In the genomic region with DNA sequence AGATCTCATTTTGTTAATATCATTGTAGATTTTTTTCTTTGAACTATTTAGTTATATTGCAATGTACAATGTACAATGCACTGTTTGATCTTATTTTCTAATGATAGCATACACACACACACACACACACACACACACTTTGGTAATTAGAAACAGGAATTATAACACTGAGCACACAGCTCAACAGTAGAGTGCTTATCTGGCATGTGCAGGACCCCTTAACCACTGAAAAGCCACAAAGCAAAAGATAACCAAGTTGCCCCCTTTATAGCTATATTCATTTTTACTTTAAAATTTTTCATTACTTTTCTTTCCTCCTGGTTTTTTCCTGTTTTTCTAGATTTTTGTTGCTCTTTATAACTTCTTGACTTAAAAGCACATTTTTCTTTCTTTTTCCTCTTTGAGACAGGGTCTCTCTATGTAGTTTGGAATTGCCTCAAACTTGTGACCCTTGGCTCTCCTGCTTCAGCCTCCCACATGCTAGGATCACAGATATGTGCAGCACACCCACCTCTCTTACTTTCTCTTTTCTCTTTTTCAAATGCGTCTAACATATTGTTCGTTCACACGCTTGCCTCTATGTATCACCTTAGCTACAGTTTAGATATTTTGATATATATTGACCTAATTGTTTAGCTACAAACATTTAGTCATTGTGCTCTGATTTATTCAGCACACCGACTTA, we compare ENCODE assay signal across 26 mouse cellular contexts. TPM values are rescaled to one million over a fixed set of nuclear protein-coding genes. Genes with fewer than 3 reads are reported as not detected.
A peak's percentile ranks its signal among the peaks of the same experiment; 100 is the strongest.
DNase-seq lines count a peak whose midpoint lies in the region; ATAC-seq and TF ChIP-seq lines count a peak whose summit lies in the region.
"Had no signal": no experiment of that assay in that cellular context is flagged by ENCODE, and none has a peak within 500 bp of the region (broad histone marks: within the 10 kb centered on the region; RNA-seq: fewer than 3 reads in every experiment).

No protein-coding gene starts in this region.

- peaks cover 50% of the 10 kb centered on the region for H3K36me3 ChIP-seq in G1E (replicated peaks)
- H3K36me3 ChIP-seq in liver, embryonic 15.5 days (replicated peaks): peaks cover 34% of the 10 kb centered on the region

- H3K9ac ChIP-seq in liver, embryonic 15.5 days: no peak overlapping the region
- H3K9ac ChIP-seq: heart, embryonic 12.5 days; hindbrain, embryonic 14.5 days had no signal

- H3K9me3 ChIP-seq in G1E (replicated peaks): no peaks in the 10 kb centered on the region
- no peaks in the 10 kb centered on the region for H3K9me3 ChIP-seq in liver, embryonic 15.5 days (replicated peaks)
- H3K9me3 ChIP-seq: embryonic facial prominence, embryonic 10.5 days; heart, embryonic 12.5 days; hindbrain, embryonic 10.5 days had no signal

- no peak for ATAC-seq in G1E (ENCODE audit: extremely low read depth, insufficient number of reproducible peaks, low FRiP score, poor library complexity, severe bottlenecking)
- ATAC-seq in common myeloid progenitor, adult 5-6 weeks (replicated peaks; ENCODE audit: low read depth, poor library complexity, severe bottlenecking): peak; percentile 92
- peak; percentile 88 for ATAC-seq in liver, embryonic 15.5 days (ENCODE audit: insufficient read depth)
- ATAC-seq in megakaryocyte-erythroid progenitor cell, adult 5-6 weeks (replicated peaks; ENCODE audit: low FRiP score, low TSS enrichment, poor library complexity, severe bottlenecking): peak; percentile 88
- ATAC-seq in cerebellum, adult (ENCODE audit: insufficient number of reproducible peaks, low FRiP score, low TSS enrichment): no peak
- ATAC-seq: activated CD4-positive, CD25-positive, alpha-beta regulatory T cell, adult 4 months; forebrain, embryonic 14.5 days; Patski had no signal

- H3K27ac ChIP-seq in liver, embryonic 15.5 days (replicated peaks): 0 out of 2 replicates have a peak overlapping the region, but pooled peaks have one; percentile 24
- H3K27ac ChIP-seq: embryonic facial prominence, embryonic 10.5 days; heart, adult 2 months; hindbrain, embryonic 10.5 days; hindbrain, embryonic 14.5 days had no signal

- WGBS in liver, embryonic 15.5 days (ENCODE audit: insufficient replicate concordance): 19% methylated on average over 4 of the region's 4 CpGs

- no peaks in the 10 kb centered on the region for H3K27me3 ChIP-seq in G1E (ENCODE audit: insufficient read depth, low read length)
- no peaks in the 10 kb centered on the region for H3K27me3 ChIP-seq in liver, embryonic 15.5 days
- H3K27me3 ChIP-seq: heart, embryonic 12.5 days; Patski had no signal

- H3K4me3 ChIP-seq in G1E (ENCODE audit: low read depth, low read length): no peak overlapping the region; the same call in 1 of the 2 replicates
- H3K4me3 ChIP-seq in liver, embryonic 15.5 days (replicated peaks): no peak overlapping the region
- H3K4me3 ChIP-seq: embryonic facial prominence, embryonic 10.5 days; heart, adult 2 months; heart, embryonic 12.5 days; hindbrain, embryonic 10.5 days had no signal

- DNase-seq in G1E (ENCODE audit: low spot score): peak; percentile 5
- no peak for DNase-seq in embryo, embryonic 10 days (ENCODE audit: low spot score)
- DNase-seq in spleen, postnatal 4 days (ENCODE audit: low spot score in 2 of 2): no peak
- DNase-seq: adrenal gland, postnatal 14 days; cerebellum, adult 11 months; cerebellum, adult 8-10 months; cerebellum, postnatal 14 days; gastrocnemius, postnatal 10 days; heart, adult 2 months had no signal

- TF ChIP-seq CTCF in G1E (IDR thresholded peaks at IDR 0.05; ENCODE audit: low read depth, low read length): no peak

- peaks cover 21% of the 10 kb centered on the region for H3K4me1 ChIP-seq in G1E (ENCODE audit: insufficient read depth, low read depth, low read length)
- H3K4me1 ChIP-seq in liver, embryonic 15.5 days (replicated peaks): peaks cover 10% of the 10 kb centered on the region; the same call in 1 of the 2 replicates
- H3K4me1 ChIP-seq: embryonic facial prominence, embryonic 10.5 days; heart, embryonic 12.5 days; hindbrain, embryonic 10.5 days had no signal

- H3K4me2 ChIP-seq in liver, embryonic 15.5 days: no peak overlapping the region; the same call in 1 of the 2 replicates
- H3K4me2 ChIP-seq: heart, embryonic 12.5 days; hindbrain, embryonic 14.5 days had no signal

RNA-seq across cellular contexts. Expression of a gene that starts 29.4 kb away (rescaled TPM):
- total RNA-seq in G1E (2014; fragmentation: Nextera tagmentation): 19.3 and 20.6 TPM in 2 replicates
- total RNA-seq in G1E (2017): 4.5 and 6.4 TPM in 2 replicates
- 8.6 and 9.0 TPM in 2 replicates for polyA plus RNA-seq in G1E (2012)
- total RNA-seq in common myeloid progenitor, adult 5-6 weeks (2017): 6.4 and 8.0 TPM in 2 replicates
- 38.0 and 39.3 TPM in 2 replicates for polyA plus RNA-seq in liver, embryonic 15.5 days (2015; fragmentation: Nextera tagmentation; extraction: Ambion mirVana)
- total RNA-seq in megakaryocyte-erythroid progenitor cell, adult 5-6 weeks (2014; fragmentation: Nextera tagmentation): 25.2 and 28.3 TPM in 2 replicates
- total RNA-seq in megakaryocyte-erythroid progenitor cell, adult 5-6 weeks (2017): 5.9 and 10.2 TPM in 2 replicates

RNA-seq across cellular contexts. Expression of a gene that starts 29.4 kb away (rescaled TPM):
- total RNA-seq in G1E (2014; fragmentation: Nextera tagmentation) (35.2 and 41.1 TPM in 2 replicates), G1E (2017) (36.2 and 39.1 TPM in 2 replicates)
- polyA plus RNA-seq in G1E (2012): 3.8 and 4.3 TPM in 2 replicates
- 33.7 and 38.1 TPM in 2 replicates for total RNA-seq in common myeloid progenitor, adult 5-6 weeks (2017)
- polyA plus RNA-seq in liver, embryonic 15.5 days (2015; fragmentation: Nextera tagmentation; extraction: Ambion mirVana): 29.9 and 30.5 TPM in 2 replicates
- 35.8 and 58.5 TPM in 2 replicates for total RNA-seq in megakaryocyte-erythroid progenitor cell, adult 5-6 weeks (2014; fragmentation: Nextera tagmentation)
- 36.9 and 52.1 TPM in 2 replicates for total RNA-seq in megakaryocyte-erythroid progenitor cell, adult 5-6 weeks (2017)

RNA-seq across cellular contexts. Expression of a gene that starts 31.4 kb away (rescaled TPM):
- total RNA-seq in G1E (2014; fragmentation: Nextera tagmentation) (52.5 and 56.2 TPM in 2 replicates), G1E (2017) (23.7 and 27.3 TPM in 2 replicates)
- polyA plus RNA-seq in G1E (2012): 1.6 and 2.9 TPM in 2 replicates
- 17.2 and 22.6 TPM in 2 replicates for total RNA-seq in common myeloid progenitor, adult 5-6 weeks (2017)
- polyA plus RNA-seq in liver, embryonic 15.5 days (2015; fragmentation: Nextera tagmentation; extraction: Ambion mirVana): 4.5 and 5.4 TPM in 2 replicates
- 28.8 and 31.6 TPM in 2 replicates for total RNA-seq in megakaryocyte-erythroid progenitor cell, adult 5-6 weeks (2014; fragmentation: Nextera tagmentation)
- total RNA-seq in megakaryocyte-erythroid progenitor cell, adult 5-6 weeks (2017): 12.5 and 21.5 TPM in 2 replicates

RNA-seq across cellular contexts. Expression of a gene that starts 42.6 kb away (rescaled TPM):
- total RNA-seq in G1E (2014; fragmentation: Nextera tagmentation) (not detected in 2 replicates), G1E (2017) (0.06 and 0.11 TPM in 2 replicates)
- polyA plus RNA-seq in G1E (2012): not detected in 2 replicates
- total RNA-seq in common myeloid progenitor, adult 5-6 weeks (2017): not detected in 2 replicates
- polyA plus RNA-seq in liver, embryonic 15.5 days (2015; fragmentation: Nextera tagmentation; extraction: Ambion mirVana): 0.02 and 0.09 TPM in 2 replicates
- not detected in 2 replicates for total RNA-seq in megakaryocyte-erythroid progenitor cell, adult 5-6 weeks (2014; fragmentation: Nextera tagmentation)
- not detected in 2 replicates for total RNA-seq in megakaryocyte-erythroid progenitor cell, adult 5-6 weeks (2017)
- polyA plus RNA-seq: activated CD4-positive, CD25-positive, alpha-beta regulatory T cell, adult 4 months had no signal

RNA-seq across cellular contexts. Expression of a gene that starts 59.3 kb away (rescaled TPM):
- total RNA-seq in G1E (2014; fragmentation: Nextera tagmentation): not detected in 2 replicates
- total RNA-seq in G1E (2017): 0.23 TPM in 1 of 2 replicates, not detected in the other
- not detected in 2 replicates for polyA plus RNA-seq in G1E (2012)
- not detected in 2 replicates for total RNA-seq in common myeloid progenitor, adult 5-6 weeks (2017)
- not detected in 2 replicates for polyA plus RNA-seq in liver, embryonic 15.5 days (2015; fragmentation: Nextera tagmentation; extraction: Ambion mirVana)
- not detected in 2 replicates for total RNA-seq in megakaryocyte-erythroid progenitor cell, adult 5-6 weeks (2014; fragmentation: Nextera tagmentation)
- total RNA-seq in megakaryocyte-erythroid progenitor cell, adult 5-6 weeks (2017): not detected in 2 replicates
- total RNA-seq: adrenal gland, adult 18-20 months; adrenal gland, postnatal 14 days; gastrocnemius, postnatal 10 days; heart, adult 2 months; heart, postnatal 25 days had no signal
- polyA plus RNA-seq: C2C12; cortical plate, adult 2 months; embryonic facial prominence, embryonic 14.5 days; forebrain, embryonic 14.5 days; frontal cortex, adult 2 months; heart, adult 2 months; heart, embryonic 12.5 days; Patski had no signal

Comparison
In these comparisons a context has a peak if more than half of its experiments do, and no peak if none do; other contexts are left out.
1. ATAC-seq: peak in common myeloid progenitor, adult 5-6 weeks (single experiment), liver, embryonic 15.5 days (single experiment) and megakaryocyte-erythroid progenitor cell, adult 5-6 weeks (single experiment); none in G1E (single experiment) and cerebellum, adult (single experiment).